Mouse (Mus musculus): Measurements from ENCODE around the gene Negr1. TPM values are rescaled to one million over a fixed set of nuclear protein-coding genes. Genes with fewer than 3 reads are reported as not detected.

The Negr1 gene
- polyA plus RNA-seq, 1 experiment from 2014 or later, result 2.0 TPM

DNA sequence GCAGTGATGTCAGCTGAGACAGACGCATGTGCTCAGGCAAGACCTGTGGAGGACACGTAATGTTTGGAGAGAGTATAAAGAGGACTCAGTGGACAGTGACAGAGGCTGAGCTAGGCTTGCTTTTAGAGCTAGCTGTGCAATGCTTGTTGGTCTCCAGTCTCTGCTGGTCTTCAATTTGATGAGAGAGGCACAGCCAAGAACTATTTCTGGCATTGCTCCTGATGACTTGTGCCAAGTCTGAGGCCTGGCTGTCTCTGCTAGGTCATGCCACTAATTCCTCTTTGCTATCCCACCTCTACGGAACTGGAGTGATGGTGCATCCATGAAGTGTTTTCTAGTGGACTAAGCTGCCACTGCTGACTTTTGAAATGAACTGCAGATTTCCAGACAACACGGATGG is 149.1 kb downstream of the Negr1 start:
- no peaks in the 10 kb centered on the region for H3K27me3 ChIP-seq (ENCODE audit: insufficient read depth, poor library complexity, severe bottlenecking)
- no peaks in the 10 kb centered on the region for H3K4me1 ChIP-seq
- no peak for DNase-seq (ENCODE audit: low spot score)
- no peak overlapping the region for H3K4me3 ChIP-seq
- 67% methylated on average over 4 of the region's 4 CpGs for WGBS
- no peaks in the 10 kb centered on the region for H3K9me3 ChIP-seq
- no peak overlapping the region for H3K27ac ChIP-seq
- no peaks in the 10 kb centered on the region for H3K36me3 ChIP-seq

DNA sequence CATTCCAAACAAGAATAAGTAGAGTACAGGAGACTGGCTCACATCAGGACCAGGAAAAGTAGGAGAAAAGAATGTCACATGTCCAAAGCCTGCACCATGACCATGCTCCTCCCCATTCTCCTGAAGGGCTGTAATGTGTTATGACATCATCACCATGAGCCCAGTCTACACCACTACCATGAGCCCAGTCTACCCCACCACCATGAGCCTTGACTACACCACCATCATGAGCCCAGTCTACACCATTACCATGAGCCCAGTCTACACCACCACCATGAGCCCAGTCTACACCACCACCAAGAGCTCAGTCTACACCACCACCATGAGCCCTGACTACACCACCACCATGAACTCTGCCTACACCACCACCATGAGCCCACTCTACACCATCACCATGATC is 174.7 kb downstream of the Negr1 start:
- Histone ChIP-seq H3K4me3 (no peak overlapping the region), H3K4me1 (no peaks in the 10 kb centered on the region), H3K9me3 (no peaks in the 10 kb centered on the region), H3K27ac (no peak overlapping the region), H3K36me3 (no peaks in the 10 kb centered on the region), H3K27me3 (ENCODE audit: insufficient read depth, poor library complexity, severe bottlenecking) (no peaks in the 10 kb centered on the region)
- DNase-seq (ENCODE audit: low spot score), result no peak

DNA sequence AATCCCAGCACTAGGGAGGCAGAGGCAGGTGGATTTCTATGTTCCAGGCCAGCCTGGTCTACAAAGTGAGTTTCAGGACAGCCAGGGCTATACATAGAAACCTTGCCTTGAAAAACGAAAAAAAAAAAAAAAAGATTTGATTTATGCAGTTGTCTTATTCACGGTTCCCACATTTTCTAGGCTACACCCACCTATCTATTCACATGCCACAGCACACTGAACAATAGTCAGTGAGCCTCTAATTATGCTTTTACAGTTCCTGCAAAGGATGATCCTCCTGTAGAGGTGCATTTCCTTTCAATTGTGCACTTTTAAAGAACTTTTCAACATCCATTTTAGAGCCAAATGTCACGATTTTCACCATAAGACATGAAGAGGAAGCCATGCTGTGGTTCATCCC is 177.9 kb downstream of the Negr1 start:
- Histone ChIP-seq H3K27ac (no peak overlapping the region), H3K27me3 (ENCODE audit: insufficient read depth, poor library complexity, severe bottlenecking) (no peaks in the 10 kb centered on the region), H3K4me3 (no peak overlapping the region), H3K9me3 (no peaks in the 10 kb centered on the region), H3K36me3 (no peaks in the 10 kb centered on the region), H3K4me1 (no peaks in the 10 kb centered on the region)
- 70% methylated on average over 3 of the region's 3 CpGs for WGBS
- no peak for DNase-seq (ENCODE audit: low spot score)

DNA sequence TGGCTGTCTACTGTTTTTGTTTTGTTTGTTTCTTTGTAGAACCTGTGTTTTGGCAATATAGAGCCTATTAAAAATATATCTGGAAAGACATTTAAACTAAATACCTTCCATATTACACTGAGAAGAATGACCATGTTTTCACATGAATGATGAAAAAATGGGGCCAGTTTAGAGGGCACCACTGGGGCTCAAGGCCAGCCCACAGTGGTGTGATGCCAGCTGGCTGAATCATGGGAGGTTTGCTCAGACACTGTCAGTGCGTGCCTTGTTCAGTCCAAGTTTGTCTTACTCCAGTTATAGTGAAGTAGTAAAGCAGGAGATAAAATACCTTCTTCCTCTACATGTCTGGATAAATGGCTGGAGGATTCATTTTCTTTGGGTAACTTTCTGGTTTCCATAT is 181.7 kb downstream of the Negr1 start:
- Histone ChIP-seq H3K27me3 (ENCODE audit: insufficient read depth, poor library complexity, severe bottlenecking) (no peaks in the 10 kb centered on the region), H3K4me1 (no peaks in the 10 kb centered on the region), H3K36me3 (no peaks in the 10 kb centered on the region), H3K9me3 (no peaks in the 10 kb centered on the region), H3K4me3 (no peak overlapping the region), H3K27ac (no peak overlapping the region)
- WGBS, result 84% methylated on average over 1 of the region's 1 CpGs
- no peak for DNase-seq (ENCODE audit: low spot score)

DNA sequence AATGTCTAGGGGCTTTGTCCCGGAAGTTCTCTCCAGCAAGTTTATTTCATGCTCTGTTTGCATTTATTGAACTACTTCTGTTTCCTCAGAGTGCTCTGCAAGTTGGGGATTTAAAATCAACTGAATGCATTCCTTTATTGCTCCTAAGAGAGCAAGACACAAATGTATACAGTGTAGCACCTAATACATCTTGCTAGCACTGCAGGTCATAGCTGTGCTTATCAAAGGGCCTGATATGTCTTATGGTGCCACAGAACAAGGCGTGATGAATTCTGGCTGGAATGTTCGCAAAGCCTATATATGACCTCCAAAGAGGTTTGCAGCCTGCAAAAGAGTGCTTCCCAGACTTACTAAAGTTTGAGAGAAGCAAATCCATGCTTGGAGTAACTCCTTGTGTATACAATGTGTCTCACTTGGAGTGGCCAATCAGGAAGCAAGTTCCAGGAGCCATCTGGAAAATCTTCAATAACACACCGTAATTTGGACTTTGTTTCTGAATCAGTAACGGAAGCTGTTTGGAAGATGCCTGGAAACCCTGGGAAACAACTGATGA is 183.7 kb downstream of the Negr1 start:
- Histone ChIP-seq H3K27me3 (ENCODE audit: insufficient read depth, poor library complexity, severe bottlenecking) (no peaks in the 10 kb centered on the region), H3K9me3 (no peaks in the 10 kb centered on the region), H3K36me3 (no peaks in the 10 kb centered on the region), H3K27ac (no peak overlapping the region), H3K4me3 (no peak overlapping the region), H3K4me1 (no peaks in the 10 kb centered on the region)
- WGBS, result 74% methylated on average over 5 of the region's 5 CpGs
- no peak for DNase-seq (ENCODE audit: low spot score)

DNA sequence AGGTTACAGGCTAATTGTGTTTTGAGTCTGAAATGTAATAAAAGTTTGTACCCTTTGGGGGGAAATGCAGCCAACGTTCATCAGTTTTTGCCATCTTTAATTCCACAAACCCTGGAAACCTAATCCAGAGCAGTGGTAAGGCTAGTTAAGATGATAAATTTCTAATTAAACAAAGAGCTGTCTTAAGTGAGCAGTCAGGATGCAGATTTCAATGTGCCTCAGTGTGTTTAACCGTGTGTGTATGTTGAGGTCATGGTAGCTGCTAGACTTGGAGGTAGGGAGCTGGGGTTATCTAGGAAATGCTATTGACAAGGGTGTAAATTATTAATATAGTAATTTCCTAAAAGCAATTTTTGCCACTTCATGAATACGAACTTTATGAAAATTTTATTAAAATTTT is 185.9 kb downstream of the Negr1 start:
- H3K36me3 ChIP-seq, result no peaks in the 10 kb centered on the region
- 84% methylated on average over 3 of the region's 3 CpGs for WGBS
- no peaks in the 10 kb centered on the region for H3K4me1 ChIP-seq
- no peak for DNase-seq (ENCODE audit: low spot score)
- H3K27ac ChIP-seq, result no peak overlapping the region
- H3K4me3 ChIP-seq, result no peak overlapping the region
- H3K27me3 ChIP-seq (ENCODE audit: insufficient read depth, poor library complexity, severe bottlenecking), result no peaks in the 10 kb centered on the region
- no peaks in the 10 kb centered on the region for H3K9me3 ChIP-seq

DNA sequence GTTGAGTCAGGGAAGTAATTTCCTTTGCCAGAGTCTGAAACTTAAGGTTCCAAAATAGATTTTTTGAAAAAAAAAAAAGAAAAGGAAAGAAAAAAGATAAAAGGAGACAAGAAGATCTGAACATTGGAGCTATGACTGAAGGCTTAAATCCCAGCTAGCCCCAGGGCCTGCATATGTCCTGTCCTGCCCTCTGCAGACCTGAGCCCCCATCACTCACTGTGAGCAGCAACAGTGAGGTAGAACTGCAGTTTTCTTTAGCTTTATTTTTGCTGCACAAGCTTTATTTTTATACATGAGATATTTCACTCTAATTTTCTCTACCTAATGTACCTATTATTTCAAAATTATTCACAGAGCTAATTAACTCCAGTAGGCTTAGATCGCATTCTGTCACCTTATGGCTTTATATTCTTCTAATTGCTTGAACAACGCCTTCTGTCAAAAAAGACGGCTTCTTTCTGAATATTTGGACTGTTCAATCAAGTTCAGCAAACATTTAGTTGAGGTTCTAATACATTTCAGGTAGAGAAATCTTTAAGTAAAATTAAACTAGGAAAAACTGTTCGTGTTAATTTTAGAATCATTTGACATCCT is 192.3 kb downstream of the Negr1 start:
- Histone ChIP-seq H3K27ac (no peak overlapping the region), H3K9me3 (no peaks in the 10 kb centered on the region), H3K4me1 (no peaks in the 10 kb centered on the region), H3K4me3 (no peak overlapping the region), H3K27me3 (ENCODE audit: insufficient read depth, poor library complexity, severe bottlenecking) (no peaks in the 10 kb centered on the region), H3K36me3 (no peaks in the 10 kb centered on the region)
- WGBS, result 81% methylated on average over 4 of the region's 4 CpGs
- DNase-seq (ENCODE audit: low spot score), result no peak

DNA sequence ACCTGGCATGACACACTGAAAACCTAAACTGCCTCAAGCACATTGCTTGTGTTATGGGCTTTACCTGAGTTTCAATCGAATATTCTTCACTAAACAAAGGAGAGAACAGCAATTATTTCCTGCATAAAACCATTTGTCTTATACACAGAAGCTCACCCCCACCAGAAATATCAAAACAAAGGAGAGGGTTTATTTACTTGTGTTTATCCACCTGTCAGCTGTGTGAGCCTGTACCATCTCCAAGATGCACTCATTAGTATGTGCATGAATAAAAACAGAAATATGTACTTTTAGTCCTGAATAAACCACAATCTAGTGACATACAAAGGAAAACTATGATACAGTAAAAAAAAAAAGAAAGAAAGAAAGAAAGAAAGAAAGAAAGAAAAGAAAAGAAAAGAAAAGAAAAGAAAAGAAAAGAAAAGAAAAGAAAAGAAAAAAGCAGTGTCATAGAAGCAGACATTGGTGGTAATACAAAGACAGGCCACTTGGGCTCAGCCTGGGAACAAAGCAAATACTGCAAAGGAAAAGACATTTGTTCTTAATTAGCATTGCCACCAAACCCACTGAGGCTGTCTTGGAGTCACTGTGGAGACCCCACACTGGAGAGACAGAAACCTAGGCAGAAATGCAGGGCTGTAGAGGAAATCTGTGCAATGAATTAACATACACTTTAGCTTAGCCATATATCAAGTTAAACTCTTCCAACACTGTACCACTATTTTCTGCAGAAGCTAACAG is 193.4 kb downstream of the Negr1 start:
- Histone ChIP-seq H3K4me3 (no peak overlapping the region), H3K27me3 (ENCODE audit: insufficient read depth, poor library complexity, severe bottlenecking) (no peaks in the 10 kb centered on the region), H3K9me3 (no peaks in the 10 kb centered on the region), H3K27ac (no peak overlapping the region), H3K4me1 (no peaks in the 10 kb centered on the region), H3K36me3 (no peaks in the 10 kb centered on the region)
- WGBS, result 70% methylated on average over 1 of the region's 1 CpGs
- no peak for DNase-seq (ENCODE audit: low spot score)

DNA sequence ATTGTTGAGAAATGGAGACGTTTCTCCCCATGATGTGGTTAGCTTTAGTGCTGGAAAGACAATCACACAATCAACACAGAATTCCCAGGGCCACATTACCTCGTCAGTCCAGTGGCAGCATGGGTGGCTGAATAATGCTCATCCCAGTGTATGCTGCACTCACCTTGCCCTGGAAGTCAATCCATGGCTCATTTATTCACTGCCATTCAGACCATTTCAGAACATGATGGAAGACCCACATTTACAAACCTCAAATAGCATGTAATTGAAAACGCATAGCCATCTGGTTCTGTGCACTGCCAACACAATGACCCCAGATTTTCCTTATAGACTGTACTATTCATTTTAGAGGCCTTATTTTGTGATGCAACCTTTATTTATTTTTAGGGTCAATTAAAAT is 203.4 kb downstream of the Negr1 start:
- no peaks in the 10 kb centered on the region for H3K4me1 ChIP-seq
- H3K4me3 ChIP-seq, result no peak overlapping the region
- 78% methylated on average over 3 of the region's 3 CpGs for WGBS
- H3K9me3 ChIP-seq, result no peaks in the 10 kb centered on the region
- H3K27me3 ChIP-seq (ENCODE audit: insufficient read depth, poor library complexity, severe bottlenecking), result no peaks in the 10 kb centered on the region
- no peak overlapping the region for H3K27ac ChIP-seq
- no peaks in the 10 kb centered on the region for H3K36me3 ChIP-seq
- no peak for DNase-seq (ENCODE audit: low spot score)

DNA sequence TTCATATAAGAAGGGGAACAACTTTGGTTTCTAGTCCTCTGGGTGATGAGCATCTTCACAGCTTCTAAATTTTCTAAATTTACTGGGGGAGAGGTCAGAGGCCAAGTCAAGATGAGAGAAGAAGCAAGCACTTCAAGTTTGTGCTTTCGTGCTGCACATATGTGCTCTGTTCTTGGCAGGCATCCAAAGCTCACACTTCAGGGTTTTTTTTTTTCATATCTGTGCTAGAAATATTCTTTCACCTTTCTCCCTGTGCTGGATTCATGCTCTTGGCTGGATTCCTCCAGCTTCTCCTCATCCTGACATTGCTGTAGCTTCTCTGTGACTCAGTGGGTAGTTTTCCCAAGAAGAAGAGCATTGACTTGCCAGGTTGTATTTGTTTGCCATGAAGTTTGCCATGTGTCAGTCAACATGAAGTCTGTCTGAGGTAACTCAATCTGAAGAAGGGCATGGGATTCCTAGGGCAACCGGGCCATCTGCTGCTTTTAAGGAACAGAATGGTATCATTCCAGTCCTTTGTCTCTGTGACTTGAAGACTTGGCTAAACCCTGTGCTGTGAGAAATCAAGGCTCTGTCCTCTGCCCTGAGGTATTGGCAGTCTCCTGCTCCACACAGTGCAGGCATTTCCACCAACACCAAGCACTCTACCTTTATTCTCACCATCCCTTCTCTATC is 204.7 kb downstream of the Negr1 start:
- H3K4me3 ChIP-seq, result no peak overlapping the region
- no peaks in the 10 kb centered on the region for H3K36me3 ChIP-seq
- DNase-seq (ENCODE audit: low spot score), result no peak
- H3K27ac ChIP-seq, result no peak overlapping the region
- 60% methylated on average over 2 of the region's 2 CpGs for WGBS
- no peaks in the 10 kb centered on the region for H3K27me3 ChIP-seq (ENCODE audit: insufficient read depth, poor library complexity, severe bottlenecking)
- H3K4me1 ChIP-seq, result no peaks in the 10 kb centered on the region
- H3K9me3 ChIP-seq, result no peaks in the 10 kb centered on the region

DNA sequence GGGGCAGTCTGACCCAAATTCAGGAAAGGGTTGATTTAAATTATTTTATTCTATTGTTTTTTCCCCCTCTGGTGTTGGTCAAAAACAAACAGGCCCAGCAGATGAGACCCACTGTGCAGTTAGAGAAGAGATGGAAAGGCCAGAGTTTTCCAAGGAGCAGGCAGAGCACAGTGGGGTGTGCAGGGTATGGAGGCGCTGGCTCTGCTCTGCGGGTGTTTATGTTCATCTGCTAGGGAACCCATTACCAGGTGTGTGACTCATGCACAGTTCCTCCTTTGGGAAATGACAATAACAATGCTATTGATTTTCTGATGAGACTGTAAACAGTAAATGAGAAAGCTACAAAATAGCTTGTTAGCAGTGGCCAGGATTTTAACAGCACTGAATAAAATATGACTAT is 210.0 kb downstream of the Negr1 start:
- Histone ChIP-seq H3K27ac (no peak overlapping the region), H3K36me3 (no peaks in the 10 kb centered on the region), H3K4me1 (no peaks in the 10 kb centered on the region), H3K4me3 (no peak overlapping the region), H3K9me3 (no peaks in the 10 kb centered on the region), H3K27me3 (ENCODE audit: insufficient read depth, poor library complexity, severe bottlenecking) (no peaks in the 10 kb centered on the region)
- DNase-seq (ENCODE audit: low spot score), result no peak
- 86% methylated on average over 2 of the region's 2 CpGs for WGBS

DNA sequence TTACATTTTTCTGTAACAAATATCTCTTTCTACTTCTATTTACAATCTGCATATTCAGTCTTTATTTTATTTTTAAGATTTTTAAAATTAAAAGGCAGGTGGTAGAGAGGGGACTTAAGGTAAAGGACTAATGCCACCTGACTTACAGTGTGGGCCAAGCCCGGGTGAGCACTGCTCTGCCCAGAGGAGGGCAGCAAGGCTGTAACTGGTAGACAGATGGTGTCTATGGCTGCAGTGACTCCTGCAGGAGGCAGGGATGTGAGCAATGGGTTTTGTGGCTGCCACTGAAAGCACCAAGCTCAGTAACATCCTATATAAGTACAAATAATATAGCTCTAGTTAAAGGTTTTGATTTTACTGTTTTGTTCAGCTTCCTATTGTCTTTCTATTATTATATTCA is 210.5 kb downstream of the Negr1 start:
- 46% methylated on average over 1 of the region's 1 CpGs for WGBS
- Histone ChIP-seq H3K4me3 (no peak overlapping the region), H3K27me3 (ENCODE audit: insufficient read depth, poor library complexity, severe bottlenecking) (no peaks in the 10 kb centered on the region), H3K9me3 (no peaks in the 10 kb centered on the region), H3K27ac (no peak overlapping the region), H3K36me3 (no peaks in the 10 kb centered on the region), H3K4me1 (no peaks in the 10 kb centered on the region)
- no peak for DNase-seq (ENCODE audit: low spot score)

DNA sequence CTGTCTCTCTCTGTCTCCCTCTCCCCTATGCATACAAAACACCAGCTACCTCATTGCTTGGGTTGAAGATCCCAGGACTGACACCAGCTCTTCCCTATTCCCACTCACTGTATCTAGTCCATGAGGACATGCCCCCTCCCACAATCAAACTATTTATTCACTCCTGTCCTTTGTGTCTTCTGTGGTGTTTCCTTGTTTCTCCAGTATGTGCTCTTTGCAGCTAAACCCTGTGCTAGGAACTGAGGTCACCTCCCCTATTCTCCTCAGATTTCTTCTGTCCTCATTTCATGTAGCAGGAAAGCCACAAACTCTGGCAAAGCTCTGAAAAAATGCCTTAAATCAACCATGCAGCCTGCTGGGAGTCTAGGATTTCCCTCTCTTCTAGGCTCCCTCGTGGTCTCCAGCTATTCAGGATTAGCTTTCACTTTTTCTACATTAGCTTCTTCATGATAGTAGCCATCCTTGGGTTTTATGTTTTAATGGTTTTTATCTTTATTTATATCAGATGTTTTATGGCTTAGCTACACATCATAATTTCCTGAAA is 222.8 kb downstream of the Negr1 start:
- no peaks in the 10 kb centered on the region for H3K27me3 ChIP-seq (ENCODE audit: insufficient read depth, poor library complexity, severe bottlenecking)
- 66% methylated on average over 1 of the region's 1 CpGs for WGBS
- no peak overlapping the region for H3K4me3 ChIP-seq
- no peak overlapping the region for H3K27ac ChIP-seq
- H3K36me3 ChIP-seq, result no peaks in the 10 kb centered on the region
- no peak for DNase-seq (ENCODE audit: low spot score)
- no peaks in the 10 kb centered on the region for H3K9me3 ChIP-seq
- H3K4me1 ChIP-seq, result no peaks in the 10 kb centered on the region; the same call in 1 of the 2 replicates

Data from heart, embryonic 10.5 days (tissue).